Mouse (Mus musculus) embryo, embryonic 9.5 days (tissue): ENCODE measurements around the gene Nrxn2.

Experiments
- DNase-seq: peaks from one replicate; pipeline ENCODE4 v3.0.0-alpha.2; 2017; ENCODE audit errors: extremely low spot score

Nrxn2 gene

GRCm38 (mm10) chr19:6418233-6418879 lies at the start of gene Nrxn2:
Gene Nrxn2 (plus strand): TSS chr19:6418731.
- peak; percentile 88 for DNase-seq

- DNase-seq = no peak
Measured at GRCm38 (mm10) chr19:6370175-6370574, 48.4 kb upstream of the Nrxn2 start.

DNA sequence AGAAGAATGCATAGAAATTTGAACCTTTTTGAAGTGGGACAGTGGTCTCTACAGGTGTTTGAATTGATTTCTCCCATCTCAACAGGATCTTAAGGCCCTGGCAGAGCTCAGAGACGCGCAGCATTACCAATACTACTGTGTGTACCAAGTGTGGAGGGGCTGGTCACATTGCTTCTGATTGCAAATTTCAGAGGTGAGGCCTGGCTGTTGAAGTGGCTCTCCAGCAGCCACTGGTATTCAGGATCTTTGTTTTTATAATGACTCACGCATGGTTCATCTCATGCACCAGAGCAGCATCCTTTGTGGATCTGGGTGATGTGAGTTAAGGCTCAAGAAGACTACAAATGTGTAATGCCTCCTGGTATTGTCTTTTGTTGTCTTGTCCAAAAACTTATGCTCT lies 46.1 kb upstream of the Nrxn2 start:
- no peak for DNase-seq

DNA sequence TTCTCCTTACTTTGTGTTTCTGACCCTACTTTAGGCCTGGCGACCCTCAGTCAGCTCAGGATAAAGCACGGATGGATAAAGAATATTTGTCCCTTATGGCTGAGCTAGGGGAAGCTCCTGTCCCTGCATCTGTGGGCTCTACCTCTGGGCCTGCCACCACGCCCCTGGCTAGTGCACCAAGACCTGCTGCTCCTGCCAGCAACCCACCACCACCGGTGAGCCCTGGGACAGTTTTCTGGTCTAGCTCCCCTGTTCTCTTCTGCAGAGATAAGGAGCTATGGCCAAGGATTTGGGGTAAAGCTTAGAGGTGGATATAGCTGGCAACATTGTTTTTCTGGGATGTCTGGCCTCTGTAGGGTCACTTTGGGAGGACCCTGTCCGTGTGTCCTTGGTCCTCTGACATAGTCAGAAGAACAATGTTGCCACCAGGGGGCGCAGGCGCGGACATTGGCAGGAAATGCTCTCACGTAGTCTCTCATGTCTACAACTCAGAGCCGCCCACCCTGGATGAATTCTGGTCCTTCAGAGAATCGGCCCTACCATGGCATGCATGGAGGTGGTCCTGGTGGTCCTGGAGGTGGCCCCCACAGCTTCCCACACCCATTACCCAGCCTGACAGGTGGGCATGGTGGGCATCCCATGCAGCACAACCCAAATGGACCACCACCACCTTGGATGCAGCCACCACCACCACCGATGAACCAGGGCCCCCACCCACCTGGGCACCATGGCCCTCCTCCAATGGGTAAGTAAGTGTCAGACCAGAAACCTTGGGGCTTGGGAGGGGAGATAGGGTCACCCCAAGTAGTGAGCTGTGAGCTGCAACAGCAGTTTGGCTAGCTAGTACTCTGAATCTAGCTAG lies 44.8 kb upstream of the Nrxn2 start:
- DNase-seq = peak; percentile 61

DNA sequence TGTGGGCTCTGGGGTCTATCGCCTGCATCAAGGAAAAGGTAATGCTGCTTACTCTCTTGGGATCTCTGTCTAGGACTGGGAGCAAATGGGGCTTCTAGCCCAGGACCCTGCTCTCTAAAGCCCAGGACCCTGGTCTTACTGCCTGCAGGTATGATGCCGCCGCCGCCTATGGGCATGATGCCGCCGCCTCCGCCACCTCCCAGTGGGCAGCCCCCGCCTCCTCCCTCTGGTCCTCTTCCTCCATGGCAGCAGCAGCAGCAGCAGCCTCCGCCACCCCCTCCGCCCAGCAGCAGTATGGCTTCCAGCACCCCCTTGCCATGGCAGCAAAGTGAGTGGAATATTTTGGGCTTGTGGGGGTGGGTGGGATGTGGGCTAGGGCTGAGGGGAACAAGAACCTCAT lies 44.0 kb upstream of the Nrxn2 start:
- DNase-seq = no peak

DNA sequence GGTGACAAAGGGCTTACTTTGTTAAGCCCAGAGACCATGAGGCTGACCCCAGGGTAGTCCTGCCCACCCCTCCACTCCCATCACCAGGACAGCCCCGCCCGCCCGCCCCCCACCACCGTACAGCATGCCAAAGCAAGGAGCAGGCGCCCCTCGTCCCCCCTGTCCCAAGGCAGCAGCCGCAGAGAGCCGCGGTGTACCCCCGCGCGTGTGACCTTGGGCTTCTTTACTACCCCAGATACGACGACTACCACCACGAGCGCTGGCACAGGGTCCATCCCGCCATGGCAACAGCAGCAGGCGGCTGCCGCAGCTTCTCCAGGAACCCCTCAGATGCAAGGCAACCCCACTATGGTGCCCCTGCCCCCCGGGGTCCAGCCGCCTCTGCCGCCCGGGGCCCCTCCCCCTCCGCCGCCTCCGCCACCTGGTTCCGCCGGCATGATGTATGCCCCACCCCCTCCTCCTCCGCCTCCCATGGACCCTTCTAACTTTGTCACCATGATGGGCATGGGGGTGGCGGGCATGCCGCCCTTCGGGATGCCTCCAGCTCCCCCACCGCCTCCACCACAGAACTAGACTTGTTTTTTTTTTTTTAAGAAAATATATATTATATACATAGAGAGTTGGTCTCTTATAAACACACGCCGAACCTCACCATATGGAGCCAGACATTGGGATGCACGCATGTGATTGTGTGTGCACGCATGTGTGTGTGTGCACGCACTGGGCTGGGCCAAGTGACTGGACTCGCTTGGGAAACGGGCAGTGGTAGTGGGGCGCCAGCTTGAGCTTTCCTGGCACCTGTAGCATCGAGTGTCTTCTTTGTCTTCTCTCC lies 42.9 kb upstream of the Nrxn2 start:
- DNase-seq = no peak

GRCm38 (mm10) chr19:6376255-6376564 lies 42.3 kb upstream of the Nrxn2 start:
- DNase-seq = peak; percentile 56

DNA sequence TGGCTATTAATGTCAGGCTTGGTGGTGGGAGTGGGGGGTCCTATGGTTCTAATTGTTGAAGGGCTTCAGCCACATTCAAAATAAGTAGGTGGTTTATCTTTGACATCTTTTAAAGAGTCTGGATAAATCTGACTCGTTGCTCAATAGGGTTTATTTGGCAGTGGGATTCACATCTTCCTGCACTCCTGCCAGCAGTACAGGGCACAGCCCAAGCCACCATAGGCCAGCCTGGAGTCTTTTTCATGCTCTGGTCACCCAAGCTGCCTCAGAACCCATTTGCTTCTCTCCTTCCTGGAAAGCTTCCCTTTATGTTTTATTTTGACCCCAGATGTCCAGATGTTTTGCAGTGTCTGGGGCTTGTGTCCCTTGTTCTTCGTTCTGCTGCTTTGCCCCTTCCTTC lies 41.9 kb upstream of the Nrxn2 start:
- no peak for DNase-seq

GRCm38 (mm10) chr19:6377327-6378040 lies 41.0 kb upstream of the Nrxn2 start:
- peak; percentile 33 for DNase-seq

GRCm38 (mm10) chr19:6380411-6381166 lies 37.9 kb upstream of the Nrxn2 start:
- DNase-seq = no peak

DNA sequence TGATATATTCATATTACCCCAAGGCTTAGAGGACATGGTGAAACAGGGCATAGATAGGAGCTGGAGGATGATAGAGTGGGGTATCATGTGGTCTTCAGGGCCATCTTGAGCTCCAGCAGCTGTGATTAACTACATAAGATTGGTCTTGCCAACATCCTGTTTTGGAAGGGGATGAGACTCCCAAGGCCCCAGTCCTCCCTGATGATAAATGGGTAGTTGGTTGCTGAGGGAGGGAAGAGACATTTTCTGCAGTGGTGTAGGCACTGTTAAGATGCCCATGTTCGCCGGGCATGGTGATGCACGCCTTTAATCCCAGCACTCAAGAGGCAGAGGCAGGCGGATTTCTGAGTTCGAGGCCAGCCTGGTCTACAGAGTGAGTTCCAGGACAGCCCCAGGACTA lies 37.3 kb upstream of the Nrxn2 start:
- DNase-seq = no peak

DNA sequence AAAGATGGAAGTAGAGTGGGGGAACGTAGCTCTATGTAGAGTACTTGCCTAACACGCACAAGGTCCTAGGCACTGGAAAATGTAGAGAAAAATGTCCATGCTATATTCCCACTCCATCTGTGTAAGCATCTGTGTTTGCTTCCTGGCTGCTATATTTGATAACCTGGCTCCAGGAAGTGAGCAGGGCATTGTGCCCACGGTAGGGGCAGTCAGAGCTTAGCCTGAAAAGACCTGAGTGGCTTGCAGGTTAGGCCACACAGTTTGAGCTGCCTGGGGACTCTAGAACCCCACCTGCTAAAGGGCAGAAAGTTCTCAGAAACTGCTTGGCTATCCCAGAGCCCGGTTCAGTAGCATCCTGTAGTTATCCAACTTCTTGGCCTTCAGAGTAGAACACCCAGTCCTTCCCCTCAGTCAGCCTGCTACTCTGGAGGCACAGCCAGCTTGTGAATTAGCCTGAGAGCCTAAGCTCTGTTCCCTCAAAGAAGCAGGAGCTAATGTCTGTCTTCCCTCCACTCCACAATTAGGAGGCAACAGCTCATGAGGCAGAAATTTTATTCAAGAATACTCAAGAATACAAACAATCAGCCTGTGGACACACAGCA lies 36.1 kb upstream of the Nrxn2 start:
- DNase-seq = no peak

- DNase-seq = no peak
Measured at GRCm38 (mm10) chr19:6383470-6383869, 35.1 kb upstream of the Nrxn2 start.

- DNase-seq = peak; percentile 36
Measured at GRCm38 (mm10) chr19:6384128-6384527, 34.4 kb upstream of the Nrxn2 start, which contains the start of gene Pygm. Gene Pygm (plus strand): TSS chr19:6384399.

- no peak for DNase-seq
Measured at GRCm38 (mm10) chr19:6384954-6385353, 33.6 kb upstream of the Nrxn2 start.

DNA sequence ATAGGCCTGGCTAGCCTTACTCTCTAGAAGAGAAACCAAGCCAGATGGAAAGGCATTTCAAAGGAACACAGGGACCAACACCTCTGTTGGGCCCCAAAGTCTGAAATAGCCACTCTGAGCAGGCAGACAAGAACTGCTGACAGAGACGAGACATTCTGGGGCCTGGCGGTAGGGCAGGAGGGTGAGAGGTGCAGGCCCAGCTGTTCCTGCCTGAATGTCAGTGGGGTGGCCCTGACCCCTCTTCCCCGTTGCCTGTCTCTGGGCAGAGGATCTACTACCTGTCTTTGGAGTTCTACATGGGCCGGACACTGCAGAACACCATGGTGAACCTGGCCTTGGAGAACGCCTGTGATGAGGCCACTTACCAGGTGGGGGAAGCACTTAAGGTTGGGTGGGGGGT lies 33.1 kb upstream of the Nrxn2 start:
- no peak for DNase-seq

DNA sequence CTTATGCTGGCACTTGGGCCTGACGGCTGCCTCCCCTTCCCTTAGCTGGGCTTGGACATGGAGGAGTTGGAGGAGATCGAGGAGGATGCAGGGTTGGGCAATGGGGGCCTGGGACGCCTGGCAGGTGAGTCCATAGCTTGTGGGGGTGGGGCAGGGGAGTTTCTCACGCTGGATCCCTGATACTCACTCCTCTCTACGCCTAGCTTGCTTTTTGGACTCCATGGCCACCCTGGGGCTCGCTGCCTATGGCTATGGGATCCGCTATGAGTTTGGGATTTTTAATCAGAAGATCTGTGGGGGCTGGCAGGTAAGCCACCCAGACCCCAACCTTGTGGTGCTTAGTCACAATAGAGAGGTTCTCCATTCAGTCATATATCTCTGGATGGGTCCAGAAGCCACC lies 32.7 kb upstream of the Nrxn2 start:
- DNase-seq = no peak

GRCm38 (mm10) chr19:6386234-6386633 lies 32.3 kb upstream of the Nrxn2 start:
- no peak for DNase-seq

DNA sequence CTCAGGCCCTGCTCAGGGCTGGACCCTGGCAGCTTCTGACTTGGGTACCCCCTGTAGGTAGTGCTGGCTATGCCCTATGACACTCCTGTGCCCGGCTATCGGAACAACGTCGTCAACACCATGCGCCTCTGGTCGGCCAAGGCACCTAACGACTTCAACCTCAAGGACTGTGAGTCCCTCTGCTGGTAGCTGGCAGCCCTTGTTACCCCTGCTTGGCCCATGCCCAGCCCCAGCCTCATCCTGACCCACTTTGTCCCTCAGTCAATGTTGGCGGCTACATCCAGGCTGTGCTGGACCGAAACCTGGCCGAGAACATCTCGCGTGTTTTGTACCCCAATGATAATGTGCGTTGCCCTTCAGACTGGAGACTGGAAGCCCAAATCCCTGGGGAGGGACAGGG lies 30.5 kb upstream of the Nrxn2 start:
- DNase-seq = no peak

GRCm38 (mm10) chr19:6389803-6390202 lies 28.7 kb upstream of the Nrxn2 start:
- DNase-seq = peak; percentile 57

- no peak for DNase-seq
Measured at GRCm38 (mm10) chr19:6390251-6390650, 28.3 kb upstream of the Nrxn2 start.
